Mouse (Mus musculus): ENCODE measurements at regions not wholly inside any gene's neighbourhood (a gene's known extent, or its start where the extent isn't known, plus 50 kb on each side); places are given as distances from the start of the nearest gene placed in this dataset.
"Not testable (repeated sequence)": the region's sequence is repeated elsewhere in the genome, so short reads cannot be mapped to it uniquely, and the experiment has no call there.

DNA sequence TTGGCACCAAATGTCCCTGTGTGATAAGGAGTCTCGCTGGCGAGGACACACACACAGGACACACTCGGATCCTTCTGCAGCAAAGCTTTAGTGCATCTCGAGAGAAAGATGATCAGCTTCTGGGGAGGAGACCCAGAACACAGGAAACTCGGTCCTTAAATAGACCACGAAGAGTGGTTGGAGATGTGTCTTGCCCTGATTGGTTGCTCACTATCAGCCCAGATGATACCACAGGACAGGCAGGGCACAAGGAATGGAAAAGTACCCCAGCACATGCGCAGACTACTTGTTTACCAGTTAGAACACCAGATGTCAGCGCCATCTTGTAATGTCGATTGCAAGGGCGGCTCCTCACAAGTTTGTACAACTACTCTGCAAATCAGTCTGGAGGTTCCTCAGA lies 108.0 kb upstream of the Peg12 start:
- not testable (repeated sequence) for DNase-seq (ENCODE audit: low read depth)

DNA sequence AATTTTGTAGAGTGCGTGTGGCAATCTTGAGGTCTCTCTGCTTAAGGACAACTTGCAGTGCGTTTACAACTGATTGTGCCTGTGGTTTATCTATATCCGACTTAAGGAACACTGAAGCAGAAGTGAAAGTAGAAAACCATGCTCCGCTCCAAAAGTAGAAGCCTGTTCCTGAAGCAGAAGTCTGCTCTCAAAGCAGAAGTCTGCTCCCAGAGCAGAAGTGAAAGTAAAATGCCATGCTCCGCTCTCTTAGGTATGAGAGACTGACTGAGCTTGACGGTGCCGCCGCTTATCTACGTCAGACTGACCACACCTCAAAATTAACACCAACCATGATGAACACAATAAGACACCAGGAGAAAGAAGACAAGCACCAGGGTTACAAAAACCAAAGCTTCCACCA lies 107.4 kb upstream of the Peg12 start:
- TF ChIP-seq CTCF (IDR thresholded peaks at IDR 0.05; ENCODE audit: borderline replicate concordance, extremely low read depth, insufficient read depth, insufficient read length) (no peak), POLR2A (IDR thresholded peaks at IDR 0.05; ENCODE audit: borderline replicate concordance, extremely low read depth, insufficient read depth, insufficient read length, poor library complexity, severe bottlenecking) (no peak)
- no peak for DNase-seq (ENCODE audit: low read depth)

DNA sequence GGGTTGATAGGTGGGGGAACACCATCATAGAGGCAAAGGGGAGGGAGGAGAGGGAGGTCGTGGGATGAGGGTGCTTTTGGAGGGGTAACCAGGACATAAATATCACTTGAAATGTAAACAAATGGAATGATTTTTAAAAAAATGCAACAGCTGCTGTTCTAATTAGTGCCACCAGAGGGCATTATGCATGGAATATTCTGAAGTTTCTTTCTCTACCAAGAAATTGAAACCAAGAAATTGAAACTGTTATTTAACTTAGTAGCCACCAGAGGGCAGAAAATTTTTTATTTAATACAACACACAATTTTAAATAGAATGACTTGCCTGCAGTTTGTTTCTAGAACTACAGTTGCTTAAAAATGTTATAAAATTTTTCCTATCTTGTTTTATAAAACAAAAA lies 77.9 kb upstream of the Peg12 start:
- DNase-seq (ENCODE audit: low read depth) = peak; percentile 0
- TF ChIP-seq CTCF (IDR thresholded peaks at IDR 0.05; ENCODE audit: borderline replicate concordance, extremely low read depth, insufficient read depth, insufficient read length) = no peak
- no peak for TF ChIP-seq POLR2A (IDR thresholded peaks at IDR 0.05; ENCODE audit: borderline replicate concordance, extremely low read depth, insufficient read depth, insufficient read length, poor library complexity, severe bottlenecking)

Data from brain, embryonic 14.5 days (tissue).